Mouse (Mus musculus): ENCODE measurements at regions not wholly inside any gene's neighbourhood (a gene's known extent, or its start where the extent isn't known, plus 50 kb on each side); places are given as distances from the start of the nearest gene placed in this dataset.

GRCm38 (mm10) chr2:171670945-171671547, 372.2 kb downstream of the Cbln4 start:
- no peak for DNase-seq (ENCODE audit: low spot score)

- no peak for DNase-seq (ENCODE audit: low spot score)
Measured at GRCm38 (mm10) chr2:171668791-171669645, 374.2 kb downstream of the Cbln4 start.

GRCm38 (mm10) chr2:171662571-171662970, 380.7 kb downstream of the Cbln4 start:
- no peak for DNase-seq (ENCODE audit: low spot score)

- DNase-seq (ENCODE audit: low spot score) = no peak
Measured at GRCm38 (mm10) chr2:171661896-171662511, 381.3 kb downstream of the Cbln4 start.

GRCm38 (mm10) chr2:171657125-171657524, 386.1 kb downstream of the Cbln4 start:
- DNase-seq (ENCODE audit: low spot score) = no peak

GRCm38 (mm10) chr2:171641730-171642129, 401.5 kb downstream of the Cbln4 start:
- no peak for DNase-seq (ENCODE audit: low spot score)

GRCm38 (mm10) chr2:171640478-171640877, 402.8 kb downstream of the Cbln4 start:
- no peak for DNase-seq (ENCODE audit: low spot score)

- DNase-seq (ENCODE audit: low spot score) = no peak
Measured at GRCm38 (mm10) chr2:171638931-171639330, 404.3 kb downstream of the Cbln4 start.

- no peak for DNase-seq (ENCODE audit: low spot score)
Measured at GRCm38 (mm10) chr2:171636837-171637236, 406.4 kb downstream of the Cbln4 start.

GRCm38 (mm10) chr2:171633355-171634097, 409.7 kb downstream of the Cbln4 start:
- no peak for DNase-seq (ENCODE audit: low spot score)

GRCm38 (mm10) chr2:171630101-171630715, 413.1 kb downstream of the Cbln4 start:
- peak; percentile 3 for DNase-seq (ENCODE audit: low spot score)

- DNase-seq (ENCODE audit: low spot score) = no peak
Measured at GRCm38 (mm10) chr2:171628182-171628850, 414.9 kb downstream of the Cbln4 start.

- no peak for DNase-seq (ENCODE audit: low spot score)
Measured at GRCm38 (mm10) chr2:171620668-171621067, 422.6 kb downstream of the Cbln4 start.

- DNase-seq (ENCODE audit: low spot score) = no peak
Measured at GRCm38 (mm10) chr2:171620253-171620652, 423.0 kb downstream of the Cbln4 start.

- no peak for DNase-seq (ENCODE audit: low spot score)
Measured at GRCm38 (mm10) chr2:171618771-171619170, 424.5 kb downstream of the Cbln4 start.

- DNase-seq (ENCODE audit: low spot score) = no peak
Measured at GRCm38 (mm10) chr2:171618333-171618732, 424.9 kb downstream of the Cbln4 start.

- no peak for DNase-seq (ENCODE audit: low spot score)
Measured at GRCm38 (mm10) chr2:171615462-171615861, 427.8 kb downstream of the Cbln4 start.

- no peak for DNase-seq (ENCODE audit: low spot score)
Measured at GRCm38 (mm10) chr2:171605064-171605463, 438.2 kb downstream of the Cbln4 start.

- DNase-seq (ENCODE audit: low spot score) = no peak
Measured at GRCm38 (mm10) chr2:171595240-171595639, 448.0 kb downstream of the Cbln4 start.

GRCm38 (mm10) chr2:171593884-171594283, 449.4 kb downstream of the Cbln4 start:
- no peak for DNase-seq (ENCODE audit: low spot score)

- DNase-seq (ENCODE audit: low spot score) = no peak
Measured at GRCm38 (mm10) chr2:171592315-171592714, 451.0 kb downstream of the Cbln4 start.
